Mouse (Mus musculus): Measurements from ENCODE around the gene Ssbp4.

Ssbp4 gene

DNA sequence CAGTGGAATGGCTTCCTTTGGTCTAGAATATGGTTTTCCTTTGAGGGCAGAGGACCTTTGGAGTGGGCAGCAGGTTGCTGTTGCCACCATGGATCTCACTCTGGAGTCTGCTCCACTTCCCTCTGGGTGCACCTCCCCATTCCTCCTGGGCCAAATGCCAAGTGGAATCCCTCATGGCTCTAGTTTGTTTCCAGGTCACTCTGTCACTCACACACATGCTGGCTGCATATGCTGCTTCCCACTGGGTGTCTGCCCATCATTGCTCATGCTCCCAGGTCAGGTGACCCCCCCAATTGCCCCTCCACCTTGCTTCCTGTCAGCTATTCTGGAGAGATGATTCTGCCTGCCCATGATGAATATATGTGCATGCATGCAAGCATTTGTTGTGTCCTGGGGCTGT lies 54.9 kb downstream of the Ssbp4 start:
- 0 out of 2 replicates have a peak, but pooled peaks have one; percentile 14 for ATAC-seq (ENCODE audit: low TSS enrichment)

DNA sequence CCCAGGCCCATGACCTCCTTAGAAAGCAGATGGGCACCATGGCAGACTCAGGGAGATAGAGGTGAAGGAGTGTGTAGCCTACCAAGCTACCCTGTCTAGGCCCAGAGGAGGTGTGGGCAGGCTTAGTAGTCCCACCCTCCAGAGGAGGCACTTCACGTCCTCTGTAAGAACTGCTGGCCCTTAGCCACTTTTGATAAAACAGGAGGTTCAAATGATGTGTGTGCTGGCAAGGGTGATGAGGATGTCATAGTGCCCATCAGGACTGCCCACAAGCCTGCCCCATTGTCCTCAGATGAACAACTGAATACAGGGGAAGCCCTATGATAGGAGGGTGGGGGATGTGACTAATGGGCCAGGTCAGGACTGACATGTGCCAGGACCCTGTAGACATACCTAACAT lies 55.8 kb downstream of the Ssbp4 start:
- 0 out of 2 replicates have a peak, but pooled peaks have one; percentile 20 for ATAC-seq (ENCODE audit: low TSS enrichment)

GRCm38 (mm10) chr8:70551558-70552161 lies 57.0 kb downstream of the Ssbp4 start:
- ATAC-seq (ENCODE audit: low TSS enrichment), result peak; percentile 60; the same call in 1 of the 2 replicates

GRCm38 (mm10) chr8:70549412-70550184 lies 59.1 kb downstream of the Ssbp4 start:
- no peak for ATAC-seq (ENCODE audit: low TSS enrichment)

- no peak for ATAC-seq (ENCODE audit: low TSS enrichment)
These were observed 60.9 kb downstream of the Ssbp4 start for GRCm38 (mm10) chr8:70547762-70548161.

Data from frontal cortex, adult (tissue).